Mouse (Mus musculus): Measurements from ENCODE around the gene AW822073.
A peak's percentile ranks its signal among the peaks of the same experiment; 100 is the strongest.
"Not testable (repeated sequence)": the region's sequence is repeated elsewhere in the genome, so short reads cannot be mapped to it uniquely, and the experiment has no call there.

Gene AW822073

DNA sequence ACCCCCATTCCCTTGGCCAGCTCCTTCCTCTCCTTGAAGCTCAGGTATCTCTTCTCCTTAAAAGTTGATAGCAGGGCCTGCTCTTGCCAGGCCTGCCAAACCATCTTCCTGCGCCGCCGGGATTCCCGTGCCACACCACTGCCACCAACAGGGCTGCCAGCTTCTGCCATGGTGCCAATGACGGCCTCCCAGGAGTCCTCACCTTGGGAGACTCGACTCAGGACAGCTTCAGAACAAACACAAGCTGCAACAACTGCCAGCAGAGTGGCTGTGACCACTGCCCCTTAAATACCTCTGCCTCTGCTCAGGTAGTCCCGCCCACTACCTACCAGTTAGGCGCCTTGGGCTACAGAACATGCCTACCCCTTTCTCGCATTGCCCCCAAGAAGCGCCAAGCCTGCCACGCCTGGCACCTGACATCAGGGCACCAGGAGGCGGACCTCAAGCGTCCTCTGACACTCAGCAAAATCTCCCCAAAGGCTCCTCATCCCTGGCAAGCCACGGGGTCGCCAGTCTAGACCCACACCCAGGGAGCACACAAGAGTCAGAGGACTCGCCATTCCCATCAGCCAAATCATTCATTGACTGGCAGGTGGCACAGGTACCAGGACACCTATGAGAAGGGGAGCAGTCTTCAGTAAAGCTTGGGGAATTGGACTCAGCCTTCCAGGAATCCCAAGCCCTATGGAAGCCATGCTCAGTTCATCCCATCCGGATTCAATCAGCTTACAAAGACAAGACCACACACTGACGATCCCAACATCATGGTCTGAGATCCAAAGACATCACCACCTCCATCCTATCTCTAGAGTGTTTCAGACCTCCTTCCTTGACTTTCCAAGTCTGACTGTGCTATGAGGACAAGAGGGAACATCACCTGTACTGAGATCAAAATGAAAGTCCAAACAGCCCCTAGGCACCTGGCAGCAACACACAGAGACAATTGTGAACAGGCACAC is at the start of gene AW822073:
Gene AW822073, minus strand, starts transcription at position 104 of the 959 bp plus-strand sequence.
- peak; percentile 46 for DNase-seq

DNA sequence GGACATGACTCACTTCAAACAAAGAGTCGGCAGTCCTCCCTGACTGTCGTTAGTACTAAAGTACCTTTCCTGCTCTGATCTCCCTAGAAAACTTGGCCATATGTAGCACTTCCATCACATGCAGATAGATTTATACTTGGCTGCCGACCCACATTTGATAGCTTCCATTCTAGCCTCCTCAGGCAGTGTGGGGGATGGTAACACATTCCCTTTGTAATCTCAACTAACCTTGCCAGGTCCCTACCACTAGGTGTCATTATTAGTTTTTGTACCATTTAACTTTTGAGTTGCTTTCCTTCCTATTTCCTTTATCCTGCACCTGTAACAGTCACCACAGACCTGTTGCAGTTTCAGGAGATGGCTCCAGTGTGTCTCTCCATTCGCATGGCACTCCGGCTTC is 33.7 kb upstream of the AW822073 start:
- DNase-seq: no peak

DNA sequence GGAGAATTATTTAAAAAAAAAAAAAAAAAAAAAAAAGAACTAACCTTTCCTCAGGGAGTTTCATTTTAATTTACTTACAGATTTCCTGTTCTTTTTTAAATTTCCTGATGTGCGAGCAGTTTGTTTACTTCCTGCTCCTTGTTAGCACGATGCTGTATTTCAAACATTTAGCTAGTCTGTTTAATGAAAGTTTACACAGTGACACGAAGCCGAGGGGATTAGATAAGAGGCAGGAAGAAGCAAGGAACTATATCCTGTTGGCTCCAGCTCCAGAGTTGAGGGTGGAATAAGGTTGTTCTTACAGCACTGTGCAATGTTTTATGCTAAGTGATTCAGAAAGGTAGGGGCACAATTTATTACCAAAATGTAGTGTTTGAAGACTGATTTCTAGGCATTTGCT is 31.2 kb upstream of the AW822073 start:
- DNase-seq: no peak

DNA sequence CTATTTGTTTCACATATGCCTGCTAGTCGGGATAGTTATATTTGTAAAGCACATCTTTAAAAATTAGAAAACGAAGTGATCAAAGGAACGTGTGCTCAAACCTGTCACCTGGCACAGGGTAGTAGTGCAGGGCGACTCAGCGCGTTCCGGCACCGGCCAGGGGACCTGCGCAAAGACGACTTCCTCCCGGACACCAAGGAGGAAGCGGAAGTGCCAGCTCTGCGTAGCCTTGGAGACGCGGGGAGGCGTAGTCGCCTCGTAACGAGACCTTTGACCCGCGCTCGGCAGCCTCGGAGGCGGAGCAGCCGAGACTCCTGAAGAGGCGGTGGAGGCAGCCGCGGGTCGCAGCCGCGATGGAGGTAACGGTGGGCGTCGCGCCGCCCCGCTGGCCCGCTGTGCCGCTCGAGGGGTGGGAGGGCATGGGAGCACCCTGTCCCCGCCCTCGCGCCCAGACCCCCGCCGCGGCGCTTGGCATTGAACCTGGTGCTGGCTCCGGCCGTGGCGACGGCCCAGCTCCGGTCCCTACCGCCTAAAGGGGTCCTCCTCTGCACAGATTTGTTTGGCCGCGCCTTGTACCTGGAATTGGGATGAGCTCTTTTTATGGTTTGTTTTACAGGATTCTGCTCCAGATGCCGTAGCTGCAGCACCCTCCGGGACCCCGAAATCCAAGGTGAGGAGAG is 30.6 kb upstream of the AW822073 start, which contains the start of gene Gcc2:
Gene Gcc2, plus strand, starts transcription at position 285 of the 680 bp plus-strand sequence.
- DNase-seq: peak; percentile 92

DNA sequence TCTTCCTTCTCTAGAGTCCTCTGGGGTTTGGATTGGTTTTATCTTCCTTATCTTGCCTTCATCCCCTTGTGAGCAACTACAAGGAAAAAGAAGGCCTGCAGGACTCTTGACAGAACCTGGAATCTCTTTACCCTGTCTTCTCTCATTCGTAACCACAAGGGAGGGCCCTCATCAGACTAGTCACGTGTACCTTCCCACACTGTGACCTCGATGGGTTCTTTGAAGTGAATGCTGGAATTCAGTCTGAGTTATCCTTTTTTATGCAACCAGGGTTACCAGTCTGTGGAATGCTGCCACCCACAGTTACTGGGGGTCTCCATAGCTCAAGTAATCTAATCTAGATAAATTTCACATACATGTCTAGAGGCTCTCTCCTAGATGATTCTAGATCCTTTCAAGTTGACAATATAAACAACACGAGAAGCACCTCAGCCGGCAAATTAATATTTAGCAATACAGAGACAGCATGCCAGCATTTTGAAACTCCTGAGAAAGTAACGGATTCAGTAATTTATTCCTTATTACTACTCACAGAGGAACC is 30.0 kb upstream of the AW822073 start:
- no peak for DNase-seq

DNA sequence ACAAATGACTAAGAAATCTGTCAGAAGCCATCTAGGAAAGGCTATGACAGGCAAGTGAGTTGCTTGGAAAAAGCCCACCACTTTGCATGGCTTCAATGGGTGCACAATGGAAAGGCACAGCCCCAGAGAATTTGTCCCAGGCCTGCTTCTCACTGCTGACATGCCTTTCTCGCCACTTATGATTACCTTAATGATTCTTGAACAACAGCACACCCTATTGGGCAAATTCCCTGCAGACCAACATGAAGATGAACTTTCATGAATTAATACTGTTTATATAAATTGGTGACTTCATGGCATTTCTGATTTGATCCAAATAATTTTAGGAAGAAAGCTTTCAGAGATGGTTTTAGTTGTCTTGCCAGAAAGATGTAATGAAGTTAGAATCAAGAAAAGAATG is 24.8 kb upstream of the AW822073 start:
- no peak for DNase-seq

DNA sequence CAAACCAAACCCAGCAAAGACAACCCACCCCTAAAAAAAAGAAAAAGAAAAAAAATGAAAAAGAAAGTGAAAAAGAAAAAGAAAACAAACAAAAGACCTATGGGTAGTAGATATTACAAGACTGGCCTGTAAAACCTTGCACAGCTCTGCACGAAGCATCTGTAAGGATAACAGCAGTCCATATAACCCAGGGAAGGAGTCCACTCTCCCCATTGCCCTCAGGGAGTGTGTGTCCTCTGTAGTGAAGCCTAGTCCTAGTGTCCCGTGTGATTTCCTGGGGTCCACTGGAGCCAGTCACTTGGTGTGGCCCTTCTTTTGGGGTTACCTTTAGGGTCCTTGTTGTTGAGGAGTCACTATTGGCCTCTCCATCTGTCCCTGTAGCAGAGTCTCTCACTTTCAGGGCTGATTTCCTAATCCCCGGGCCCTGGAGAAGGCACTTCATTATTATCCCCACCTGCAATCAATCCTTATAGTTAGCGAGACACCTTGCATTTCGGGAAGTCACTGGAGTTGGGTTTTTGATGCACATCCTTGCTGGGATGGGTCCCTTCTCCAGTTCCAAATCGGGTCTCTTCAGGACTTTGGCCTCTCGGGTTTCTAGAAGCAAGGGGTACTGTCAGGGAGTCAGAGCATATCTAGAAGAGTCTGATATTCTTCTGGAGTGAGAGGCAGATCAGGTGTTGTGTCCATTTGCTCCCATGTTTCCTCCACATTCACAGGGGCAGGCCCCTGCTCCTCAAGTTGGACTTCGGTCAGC is 14.4 kb upstream of the AW822073 start:
- DNase-seq: peak; percentile 40

DNA sequence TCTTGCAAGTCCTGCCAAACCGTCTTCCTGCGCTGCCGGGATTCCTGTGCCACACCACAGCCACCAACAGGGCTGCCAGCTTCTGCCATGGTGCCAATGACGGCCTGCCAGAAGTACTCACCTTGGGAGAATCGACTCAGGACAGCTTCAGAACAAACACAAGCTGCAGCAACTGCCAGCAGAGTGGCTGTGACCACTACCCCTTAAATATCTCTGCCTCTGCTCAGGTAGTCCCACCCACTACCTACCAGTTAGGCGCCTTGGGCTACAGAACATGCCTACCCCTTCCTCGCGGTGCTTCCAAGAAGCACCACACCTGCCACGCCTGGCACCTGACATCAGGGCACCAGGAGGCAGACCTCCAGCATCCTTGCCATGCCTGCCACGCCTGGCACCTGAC is 11.9 kb upstream of the AW822073 start, which contains the start of gene Gm4981:
Gene Gm4981, minus strand, starts transcription at position 89 of the 400 bp plus-strand sequence.
- DNase-seq: no peak

DNA sequence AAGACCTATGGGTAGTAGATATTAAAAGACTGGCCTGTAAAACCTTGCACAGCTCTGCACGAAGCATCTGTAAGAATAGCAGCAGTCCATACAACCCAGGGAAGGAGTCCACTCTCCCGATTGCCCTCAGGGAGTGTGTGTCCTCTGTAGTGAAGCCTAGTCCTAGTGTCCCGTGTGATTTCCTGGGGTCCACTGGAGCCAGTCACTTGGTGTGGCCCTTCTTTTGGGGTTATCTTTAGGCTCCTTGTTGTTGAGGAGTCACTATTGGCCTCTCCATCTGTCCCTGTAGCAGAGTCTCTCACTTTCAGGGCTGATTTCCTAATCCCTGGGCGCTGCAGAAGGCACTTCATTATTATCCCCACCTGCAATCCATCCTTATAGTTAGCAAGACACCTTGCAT is 10.3 kb upstream of the AW822073 start:
- DNase-seq: not testable (repeated sequence)

DNA sequence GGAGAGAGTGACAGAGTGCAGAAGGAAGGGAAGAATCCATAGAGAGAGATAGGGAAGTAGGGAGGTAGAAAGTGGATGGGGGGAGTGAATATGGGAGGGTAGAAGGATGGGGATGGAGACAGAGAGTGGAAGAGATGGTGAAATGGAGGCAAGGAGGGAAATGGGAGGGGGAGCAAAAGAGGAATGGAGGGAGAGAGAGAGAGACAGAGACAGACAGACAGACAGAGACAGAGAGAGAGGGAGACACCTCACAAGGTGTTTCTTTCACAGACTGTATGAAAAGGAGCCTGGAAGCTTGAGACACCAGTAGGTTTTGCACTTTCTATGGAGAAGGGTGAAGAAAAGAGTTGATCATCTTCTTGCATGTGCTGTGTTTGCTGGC is 9.0 kb upstream of the AW822073 start:
- DNase-seq: not testable (repeated sequence)

DNA sequence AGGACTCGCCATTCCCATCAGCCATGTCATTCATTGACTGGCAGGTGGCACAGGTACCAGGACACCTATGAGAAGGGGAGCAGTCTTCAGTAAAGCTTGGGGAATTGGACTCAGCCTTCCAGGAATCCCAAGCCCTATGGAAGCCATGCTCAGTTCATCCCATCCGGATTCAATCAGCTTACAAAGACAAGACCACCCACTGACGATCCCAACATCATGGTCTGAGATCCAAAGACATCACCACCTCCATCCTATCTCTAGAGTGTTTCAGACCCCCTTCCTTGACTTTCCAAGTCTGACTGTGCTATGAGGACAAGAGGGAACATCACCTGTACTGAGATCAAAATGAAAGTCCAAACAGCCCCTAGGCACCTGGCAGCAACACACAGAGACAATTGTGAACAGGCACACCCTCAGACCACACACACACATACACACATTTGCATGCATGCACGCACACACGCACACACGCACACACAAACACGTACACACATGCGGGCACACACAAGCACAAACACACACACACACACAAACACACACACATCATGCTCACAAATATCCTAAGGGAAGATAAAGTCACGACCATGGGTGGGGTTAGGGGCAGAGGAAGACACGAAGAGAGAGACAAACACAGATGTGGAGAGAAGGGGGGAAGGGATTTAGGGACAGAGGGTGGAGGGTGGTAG is 8.5 kb upstream of the AW822073 start:
- not testable (repeated sequence) for DNase-seq

DNA sequence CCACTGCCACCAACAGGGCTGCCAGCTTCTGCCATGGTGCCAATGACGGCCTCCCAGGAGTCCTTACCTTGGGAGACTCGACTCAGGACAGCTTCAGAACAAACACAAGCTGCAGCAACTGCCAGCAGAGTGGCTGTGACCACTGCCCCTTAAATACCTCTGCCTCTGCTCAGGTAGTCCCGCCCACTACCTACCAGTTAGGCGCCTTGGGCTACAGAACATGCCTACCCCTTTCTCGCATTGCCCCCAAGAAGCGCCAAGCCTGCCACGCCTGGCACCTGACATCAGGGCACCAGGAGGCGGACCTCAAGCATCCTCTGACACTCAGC is 7.9 kb upstream of the AW822073 start, which contains the start of gene Duxf3:
Gene Duxf3, minus strand, starts transcription at position 35 of the 329 bp plus-strand sequence.
- not testable (repeated sequence) for DNase-seq

DNA sequence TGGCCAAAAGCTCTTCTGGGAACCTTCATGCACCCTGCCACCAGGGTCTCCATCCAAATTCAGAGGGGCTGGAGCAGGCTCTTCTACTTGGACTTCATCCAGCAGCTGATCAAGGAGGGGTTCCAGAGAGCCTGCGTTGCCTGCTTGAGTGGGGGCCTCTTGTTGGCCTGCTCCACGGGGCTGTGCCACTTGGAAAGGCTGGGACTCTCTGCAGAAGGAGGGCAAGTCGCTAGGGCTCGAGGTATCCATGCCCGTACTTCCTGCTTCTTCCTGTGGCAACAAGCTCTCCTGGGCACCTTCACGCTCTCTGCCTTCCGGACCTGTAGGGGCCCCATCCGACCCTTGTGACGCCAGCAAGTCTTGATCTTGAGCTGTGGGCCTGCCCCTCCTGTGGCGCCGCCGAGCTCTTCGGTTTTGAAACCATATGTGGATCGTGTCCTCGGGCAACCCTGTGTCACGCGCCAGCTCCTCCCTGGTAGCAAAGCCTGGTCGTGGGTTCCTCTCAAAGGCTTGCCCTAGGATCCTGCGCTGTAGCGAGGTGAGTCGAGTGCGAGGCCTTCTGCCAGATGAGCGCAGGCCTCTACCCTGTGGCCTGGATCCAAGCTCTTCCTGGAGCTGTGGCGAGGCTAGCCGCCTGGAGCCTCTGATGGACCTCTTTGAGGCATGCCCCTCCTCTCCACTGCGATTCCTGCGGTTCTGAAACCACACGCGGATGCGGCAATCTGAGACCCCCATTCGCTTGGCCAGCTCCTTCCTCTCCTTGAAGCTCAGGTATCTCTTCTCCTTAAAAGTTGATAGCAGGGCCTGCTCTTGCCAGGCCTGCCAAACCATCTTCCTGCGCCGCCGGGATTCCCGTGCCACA is 7.3 kb upstream of the AW822073 start:
- peak; percentile 70 for DNase-seq

DNA sequence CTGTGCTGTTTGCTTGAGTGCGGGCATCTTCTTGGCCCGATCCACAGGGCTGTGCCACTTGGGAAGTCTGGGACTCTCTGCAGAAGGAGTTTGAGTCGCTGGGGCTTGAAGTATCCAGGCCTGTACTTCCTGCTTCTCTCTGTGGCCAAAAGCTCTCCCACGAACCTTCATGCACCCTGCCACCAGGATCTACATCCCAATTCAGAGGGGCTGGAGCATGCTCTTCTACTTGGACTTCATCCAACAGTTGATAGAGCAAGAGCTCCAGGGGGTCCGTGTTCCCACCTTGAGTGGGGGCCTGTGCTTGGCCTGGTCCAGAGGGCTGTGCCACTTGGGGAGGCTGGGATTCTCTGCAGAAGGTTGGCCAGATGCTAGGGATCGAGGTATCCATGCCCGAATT is 6.4 kb upstream of the AW822073 start:
- not testable (repeated sequence) for DNase-seq

DNA sequence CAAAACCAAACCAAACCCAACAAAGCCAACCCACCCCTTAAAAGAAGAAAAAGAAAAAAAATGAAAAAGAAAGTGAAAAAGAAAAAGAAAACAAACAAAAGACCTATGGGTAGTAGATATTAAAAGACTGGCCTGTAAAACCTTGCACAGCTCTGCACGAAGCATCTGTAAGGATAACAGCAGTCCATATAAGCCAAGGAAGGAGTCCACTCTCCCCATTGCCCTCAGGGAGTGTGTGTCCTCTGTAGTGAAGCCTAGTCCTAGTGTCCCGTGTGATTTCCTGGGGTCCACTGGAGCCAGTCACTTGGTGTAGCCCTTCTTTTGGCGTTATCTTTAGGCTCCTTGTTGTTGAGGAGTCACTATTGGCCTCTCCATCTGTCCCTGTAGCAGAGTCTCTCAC is 5.3 kb upstream of the AW822073 start:
- DNase-seq: not testable (repeated sequence)

DNA sequence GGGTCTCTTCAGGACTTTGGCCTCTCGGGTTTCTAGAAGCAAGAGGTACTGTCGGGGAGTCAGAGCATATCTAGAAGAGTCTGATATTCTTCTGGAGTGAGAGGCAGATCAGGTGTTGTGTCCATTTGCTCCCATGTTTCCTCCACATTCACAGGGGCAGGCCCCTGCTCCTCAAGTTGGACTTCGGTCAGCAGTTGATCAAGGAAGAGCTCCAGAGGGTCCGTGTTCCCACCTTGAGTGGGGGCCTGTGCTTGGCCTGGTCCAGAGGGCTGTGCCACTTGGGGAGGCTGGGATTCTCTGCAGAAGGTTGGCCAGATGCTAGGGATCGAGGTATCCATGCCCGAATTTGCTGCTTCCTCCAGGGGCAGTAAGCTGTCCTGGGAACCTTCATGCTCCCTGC is 3.1 kb upstream of the AW822073 start:
- DNase-seq: not testable (repeated sequence)

DNA sequence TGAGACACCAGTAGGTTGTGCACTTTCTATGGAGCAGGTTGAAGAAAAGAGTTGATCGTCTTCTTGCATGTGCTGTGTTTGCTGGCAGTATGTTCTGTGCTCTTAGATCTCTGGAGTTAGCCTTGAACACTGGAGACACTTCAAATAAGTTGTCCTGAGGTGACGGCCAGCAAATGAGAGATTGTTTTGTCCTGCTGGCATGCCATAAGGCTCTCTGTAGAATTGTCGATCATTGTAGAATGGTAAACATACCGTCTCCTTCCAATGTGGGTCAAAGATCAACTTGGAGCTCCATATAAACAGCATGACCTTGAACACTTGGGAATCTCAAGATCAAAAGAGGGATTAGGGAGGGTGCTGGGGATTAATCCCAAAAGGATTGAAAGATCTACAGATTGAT is 1.6 kb upstream of the AW822073 start:
- not testable (repeated sequence) for DNase-seq

DNA sequence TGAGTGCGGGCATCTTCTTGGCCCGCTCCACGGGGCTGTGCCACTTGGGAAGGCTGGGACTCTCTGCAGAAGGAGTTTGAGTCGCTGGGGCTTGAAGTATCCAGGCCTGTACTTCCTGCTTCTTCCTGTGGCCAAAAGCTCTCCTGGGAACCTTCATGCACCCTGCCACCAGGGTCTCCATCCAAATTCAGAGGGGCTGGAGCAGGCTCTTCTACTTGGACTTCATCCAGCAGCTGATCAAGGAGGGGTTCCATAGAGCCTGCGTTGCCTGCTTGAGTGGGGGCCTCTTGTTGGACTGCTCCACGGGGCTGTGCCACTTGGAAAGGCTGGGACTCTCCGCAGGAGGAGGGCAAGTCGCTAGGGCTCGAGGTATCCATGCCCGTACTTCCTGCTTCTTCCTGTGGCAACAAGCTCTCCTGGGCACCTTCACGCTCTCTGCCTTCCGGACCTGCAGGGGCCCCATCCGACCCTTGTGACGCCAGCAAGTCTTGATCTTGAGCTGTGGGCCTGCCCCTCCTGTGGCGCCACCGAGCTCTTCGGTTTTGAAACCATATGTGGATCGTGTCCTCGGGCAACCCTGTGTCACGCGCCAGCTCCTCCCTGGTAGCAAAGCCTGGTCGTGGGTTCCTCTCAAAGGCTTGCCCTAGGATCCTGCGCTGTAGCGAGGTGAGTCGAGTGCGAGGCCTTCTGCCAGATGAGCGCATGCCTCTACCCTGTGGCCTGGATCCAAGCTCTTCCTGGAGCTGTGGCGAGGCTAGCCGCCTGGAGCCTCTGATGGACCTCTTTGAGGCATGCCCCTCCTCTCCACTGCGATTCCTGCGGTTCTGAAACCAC is 541 bp downstream of the AW822073 start:
- peak; percentile 61 for DNase-seq

DNA sequence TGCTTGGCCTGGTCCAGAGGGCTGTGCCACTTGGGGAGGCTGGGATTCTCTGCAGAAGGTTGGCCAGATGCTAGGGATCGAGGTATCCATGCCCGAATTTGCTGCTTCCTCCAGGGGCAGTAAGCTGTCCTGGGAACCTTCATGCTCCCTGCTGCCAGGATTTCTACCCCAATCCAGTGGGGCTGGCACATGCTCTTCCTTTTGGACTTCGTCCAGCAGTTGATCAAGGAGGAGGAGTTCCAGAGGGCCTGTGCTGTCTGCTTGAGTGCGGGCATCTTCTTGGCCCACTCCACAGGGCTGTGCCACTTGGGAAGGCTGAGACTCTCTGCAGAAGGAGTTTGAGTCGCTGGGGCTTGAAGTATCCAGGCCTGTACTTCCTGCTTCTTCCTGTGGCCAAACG is 1.6 kb downstream of the AW822073 start:
- DNase-seq: not testable (repeated sequence)

DNA sequence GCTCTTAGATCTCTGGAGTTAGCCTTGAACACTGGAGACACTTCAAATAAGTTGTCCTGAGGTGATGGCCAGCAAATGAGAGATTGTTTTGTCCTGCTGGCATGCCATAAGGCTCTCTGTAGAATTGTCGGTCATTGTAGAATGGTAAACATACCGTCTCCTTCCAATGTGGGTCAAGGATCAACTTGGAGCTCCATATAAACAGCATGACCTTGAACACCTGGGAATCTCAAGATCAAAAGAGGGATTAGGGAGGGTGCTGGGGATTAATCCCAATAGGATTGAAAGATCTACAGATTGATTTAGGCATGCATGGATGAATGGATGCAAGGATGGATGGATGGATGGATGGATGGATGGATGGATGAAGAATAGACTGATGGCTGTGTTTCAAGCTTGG is 3.2 kb downstream of the AW822073 start:
- DNase-seq: not testable (repeated sequence)
